Mouse (Mus musculus) embryonic facial prominence, embryonic 13.5 days (tissue): ENCODE data around the gene Podxl2. TPM values are rescaled to one million over a fixed set of nuclear protein-coding genes. Genes with fewer than 3 reads are reported as not detected.

Experiments
- polyA plus RNA-seq: library from polyadenylated mRNA; unstranded; fragments of >200 nt; fragmentation: Nextera tagmentation; extraction: Ambion mirVana; gene quantifications from 2 replicates; pipeline ENCODE4 v1.2.1, GENCODE M21; 2015

Podxl2 gene
- polyA plus RNA-seq, 1 experiment from 2014 or later: 141 TPM

Other genes with a start within 250 kb of the Podxl2 start
- gene Kbtbd12, start 237.1 kb downstream of the Podxl2 start, polyA plus RNA-seq: 0.21 and 0.23 TPM in 2 replicates
- gene Mgll, start 150.6 kb downstream of the Podxl2 start, polyA plus RNA-seq: 19.1 and 19.7 TPM in 2 replicates
- gene Abtb1, start 33.1 kb downstream of the Podxl2 start, polyA plus RNA-seq: 33.8 and 34.4 TPM in 2 replicates
- gene Mcm2, start 23.7 kb upstream of the Podxl2 start, polyA plus RNA-seq: 124 and 131 TPM in 2 replicates
- 93.2 and 93.5 TPM in 2 replicates for gene Tpra1, start 27.2 kb upstream of the Podxl2 start, polyA plus RNA-seq